Mouse (Mus musculus) adrenal gland, adult 2 months (tissue): ENCODE results near the gene Ahdc1. TPM values are rescaled to one million over a fixed set of nuclear protein-coding genes. Genes with fewer than 3 reads are reported as not detected.

Source experiments
- polyA plus RNA-seq: library from polyadenylated mRNA; depleted of rRNA; stranded (reverse); fragments of >200 nt; gene quantifications from 2 replicates; pipeline ENCODE4 v1.2.3, GENCODE M21; 2012; rRNA removed
- total RNA-seq, 2 experiments: library from RNA; stranded (reverse); gene quantifications; 2 replicates each; pipeline ENCODE4 v1.2.3; 2021

Gene Ahdc1
- total and polyA plus RNA-seq, 3 experiments = 64.3 to 88.7 (median 88.3) TPM

Other genes starting within 250 kb of the Ahdc1 start
- gene Rpa2, start 242.9 kb upstream of the Ahdc1 start, total RNA-seq = 1 to 10 TPM; 6.0 to 9.5 TPM
- gene Rpa2, start 242.9 kb upstream of the Ahdc1 start, polyA plus RNA-seq = 6.9 and 12.5 TPM in 2 replicates
- gene Themis2, start 214.9 kb upstream of the Ahdc1 start, total RNA-seq = 1 to 10 TPM; 1.6 to 3.0 TPM
- 4.2 and 4.3 TPM in 2 replicates for gene Themis2, start 214.9 kb upstream of the Ahdc1 start, polyA plus RNA-seq
- gene Ppp1r8, start 168.1 kb upstream of the Ahdc1 start, total RNA-seq = 10 to 100 TPM; 41.1 to 52.4 TPM
- gene Ppp1r8, start 168.1 kb upstream of the Ahdc1 start, polyA plus RNA-seq = 25.1 and 29.4 TPM in 2 replicates
- gene Stx12, start 126.8 kb upstream of the Ahdc1 start, total RNA-seq = 10 to 100 TPM; 52.7 to 58.0 TPM
- gene Stx12, start 126.8 kb upstream of the Ahdc1 start, polyA plus RNA-seq = 14.6 and 15.6 TPM in 2 replicates
- gene Fam76a, start 88.7 kb upstream of the Ahdc1 start, total RNA-seq = 10 to 100 TPM; 27.7 to 35.4 TPM
- gene Fam76a, start 88.7 kb upstream of the Ahdc1 start, polyA plus RNA-seq = 10.9 and 13.2 TPM in 2 replicates
- under 1 TPM; 0.29 to 0.93 TPM for gene Fgr, start 37.2 kb upstream of the Ahdc1 start, total RNA-seq
- gene Fgr, start 37.2 kb upstream of the Ahdc1 start, polyA plus RNA-seq = 0.29 and 0.56 TPM in 2 replicates
- 100 to 1,000 TPM in 1 of 2 experiments, 10 to 100 TPM in 1; 99.4 to 130 TPM for gene Wasf2, start 119.2 kb downstream of the Ahdc1 start, total RNA-seq
- 43.2 and 57.0 TPM in 2 replicates for gene Wasf2, start 119.2 kb downstream of the Ahdc1 start, polyA plus RNA-seq
- gene Cd164l2, start 200.9 kb downstream of the Ahdc1 start, total RNA-seq = 1 to 10 TPM; 1.6 to 4.0 TPM
- gene Cd164l2, start 200.9 kb downstream of the Ahdc1 start, polyA plus RNA-seq = 2.5 and 5.6 TPM in 2 replicates
- gene Gpr3, start 201.3 kb downstream of the Ahdc1 start, total RNA-seq = under 1 TPM; 0.17 to 0.21 TPM
- 0.49 and 1.1 TPM in 2 replicates for gene Gpr3, start 201.3 kb downstream of the Ahdc1 start, polyA plus RNA-seq
- 10 to 100 TPM; 22.4 to 22.9 TPM for gene Map3k6, start 229.6 kb downstream of the Ahdc1 start, total RNA-seq
- 17.5 and 17.6 TPM in 2 replicates for gene Map3k6, start 229.6 kb downstream of the Ahdc1 start, polyA plus RNA-seq